Mouse (Mus musculus): ENCODE measurements around the gene Vsig1.

Vsig1 gene

DNA sequence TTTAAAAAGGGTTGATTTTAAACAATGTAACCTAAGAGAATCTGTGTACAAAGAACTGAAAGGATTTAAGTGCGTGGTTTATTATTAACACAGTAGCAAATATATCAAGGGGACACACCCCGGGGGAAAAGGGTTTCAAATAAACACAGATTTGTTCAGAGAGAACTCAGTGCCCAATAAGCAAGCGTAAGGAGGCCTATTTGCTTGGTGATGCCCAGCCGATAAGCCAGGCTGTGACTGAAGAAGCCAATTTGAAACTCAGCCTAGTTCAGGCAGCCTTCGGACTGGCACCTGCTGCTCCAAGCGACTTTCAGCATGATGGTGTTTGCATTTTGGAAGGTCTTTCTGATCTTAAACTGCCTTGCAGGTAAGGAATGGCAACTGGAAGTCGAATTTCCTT lies at the start of gene Vsig1:
TSS of gene Vsig1 (plus strand) at position 249 of the 400 bp plus-strand sequence.
- in situ Hi-C loops (cut with MboI, MseI), result no loop called here

DNA sequence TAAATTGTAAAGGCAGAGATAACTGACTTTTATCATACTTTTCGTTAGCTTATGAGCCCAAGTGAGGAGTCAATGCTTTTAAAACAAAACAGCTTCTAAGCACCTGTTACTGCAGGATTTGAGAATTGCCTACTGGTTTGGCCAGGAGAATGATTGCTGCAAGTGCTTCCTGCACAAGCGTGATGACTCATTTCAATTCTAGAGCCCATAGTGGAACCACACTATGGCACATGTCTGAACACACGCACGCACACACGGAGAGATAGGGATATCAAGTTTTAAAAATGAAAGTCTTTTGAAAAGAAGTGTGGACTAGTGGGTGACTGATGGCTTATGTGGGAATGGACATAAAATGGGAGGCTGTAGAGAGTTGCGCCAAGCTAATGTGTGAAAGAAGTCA lies 44.6 kb upstream of the Vsig1 start:
- in situ Hi-C loops (cut with MboI, MseI), result no loop called here

DNA sequence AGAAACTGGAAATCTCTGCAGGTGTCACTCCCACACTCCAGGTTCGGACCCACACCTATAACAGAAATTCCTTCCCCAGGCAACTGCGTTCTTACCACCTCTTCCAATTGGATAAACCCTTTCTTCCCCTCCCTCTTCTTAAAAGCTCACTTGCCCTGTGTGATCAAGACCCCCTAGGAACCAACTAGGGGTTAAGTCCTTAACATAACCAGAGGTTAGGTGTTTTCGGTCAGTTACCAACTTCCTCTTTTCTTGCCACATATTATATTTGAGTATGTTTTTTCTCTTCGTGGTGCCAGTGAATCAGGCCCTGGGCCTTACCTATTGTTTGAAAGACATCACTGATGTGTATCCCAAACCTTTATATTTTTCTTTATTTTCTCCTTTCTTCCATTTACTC lies 44.0 kb upstream of the Vsig1 start:
- in situ Hi-C loops (cut with MboI, MseI), result no loop called here

DNA sequence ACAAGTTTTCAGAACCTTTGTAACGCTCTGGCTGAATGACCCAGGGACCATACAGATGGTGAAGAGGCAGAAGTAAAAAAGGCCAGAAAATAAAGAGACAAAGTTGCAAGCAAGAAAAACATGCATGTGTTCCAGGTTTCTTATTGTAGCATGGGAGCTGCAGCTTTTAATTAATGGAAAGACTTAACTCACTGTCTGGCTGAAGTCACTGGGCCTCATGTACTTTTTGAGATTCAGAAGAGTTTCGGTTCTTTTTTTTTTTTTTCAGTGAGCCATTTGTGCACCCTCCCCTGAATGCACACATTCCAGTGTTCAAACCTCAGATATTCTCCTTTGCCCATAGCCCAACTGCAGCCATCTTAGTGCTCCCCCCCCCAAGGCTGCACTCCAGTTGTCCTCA lies 20.2 kb upstream of the Vsig1 start:
- in situ Hi-C loops (cut with MboI, MseI), result no loop called here

DNA sequence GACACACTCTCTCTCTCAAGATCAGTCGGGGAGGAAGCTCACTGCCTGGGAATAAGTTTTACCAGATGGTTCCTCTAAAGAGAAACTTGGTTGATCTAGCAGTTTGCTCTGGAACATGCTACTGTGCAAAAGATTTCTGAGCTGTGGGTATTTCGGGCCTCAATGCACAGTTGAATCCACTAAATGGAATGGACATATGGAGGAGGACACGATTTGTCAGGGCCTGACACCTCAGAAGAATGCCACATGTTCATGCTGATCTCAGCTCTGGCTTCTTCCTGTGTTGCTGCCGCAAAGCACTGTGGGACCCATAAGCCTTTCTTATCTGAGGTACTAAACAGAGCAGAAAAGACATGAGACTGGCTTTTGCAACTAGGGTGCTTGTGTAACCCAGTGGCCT lies 15.6 kb upstream of the Vsig1 start:
- in situ Hi-C loops (cut with MboI, MseI), result no loop called here

DNA sequence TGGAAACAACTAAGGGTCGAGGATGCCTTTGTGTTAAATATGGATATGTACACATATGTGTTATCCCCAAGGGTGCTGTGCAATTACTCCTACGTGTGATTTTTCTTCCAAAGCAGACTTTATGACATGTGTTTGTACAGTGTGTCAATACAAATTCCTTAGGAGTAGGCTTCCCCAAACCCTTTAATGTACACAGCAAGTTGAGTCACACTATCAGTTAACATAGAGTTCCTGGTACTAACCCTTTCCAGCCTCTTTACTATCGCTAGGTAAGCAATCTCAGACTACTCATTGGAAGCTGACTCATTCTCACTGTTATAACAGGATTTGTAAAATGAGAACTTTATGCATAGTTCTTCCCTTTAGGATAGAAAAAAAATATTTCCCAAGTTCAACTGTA lies 3.9 kb upstream of the Vsig1 start:
- in situ Hi-C loops (cut with MboI, MseI), result no loop called here

DNA sequence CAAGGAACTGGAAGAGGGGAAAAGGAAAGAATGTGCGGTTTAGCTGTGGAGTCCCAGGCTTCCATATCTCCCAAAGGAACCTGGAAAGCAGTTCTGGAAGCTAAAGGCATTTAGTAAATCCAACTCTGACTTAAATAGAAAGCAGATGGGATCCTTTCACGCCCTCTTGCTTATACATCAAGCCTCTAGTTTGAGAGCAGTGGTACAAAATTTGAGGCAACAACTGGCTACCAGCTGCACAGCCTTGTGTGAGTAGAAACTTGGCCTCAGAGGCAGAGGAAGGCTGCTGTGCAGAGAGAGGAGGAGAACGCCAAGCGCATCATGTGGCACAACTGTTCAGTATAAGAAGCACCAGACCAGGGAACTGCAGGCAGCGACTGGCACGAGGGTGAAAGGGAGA lies 13.9 kb downstream of the Vsig1 start:
- in situ Hi-C loops (cut with MboI, MseI), result no loop called here

DNA sequence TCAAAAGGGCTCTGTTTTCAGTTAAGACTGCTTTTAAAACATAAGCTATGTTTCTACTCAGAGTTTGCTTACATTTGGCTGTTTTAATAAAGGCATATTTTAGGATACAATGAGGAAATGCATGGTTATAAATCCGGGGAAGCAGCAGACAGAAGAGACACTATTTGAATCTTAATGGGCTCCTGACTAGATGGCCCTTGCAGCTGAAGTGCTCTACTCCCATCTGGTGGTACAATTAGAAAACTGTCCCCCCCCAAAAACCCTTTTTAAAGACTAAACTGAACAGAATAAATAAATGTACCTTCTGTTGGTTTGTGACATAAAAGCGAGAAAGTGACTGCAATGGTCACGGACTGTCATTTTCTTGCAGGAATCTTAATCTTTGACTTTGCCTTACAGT lies 24.7 kb downstream of the Vsig1 start:
- in situ Hi-C loops (cut with MboI, MseI), result no loop called here

DNA sequence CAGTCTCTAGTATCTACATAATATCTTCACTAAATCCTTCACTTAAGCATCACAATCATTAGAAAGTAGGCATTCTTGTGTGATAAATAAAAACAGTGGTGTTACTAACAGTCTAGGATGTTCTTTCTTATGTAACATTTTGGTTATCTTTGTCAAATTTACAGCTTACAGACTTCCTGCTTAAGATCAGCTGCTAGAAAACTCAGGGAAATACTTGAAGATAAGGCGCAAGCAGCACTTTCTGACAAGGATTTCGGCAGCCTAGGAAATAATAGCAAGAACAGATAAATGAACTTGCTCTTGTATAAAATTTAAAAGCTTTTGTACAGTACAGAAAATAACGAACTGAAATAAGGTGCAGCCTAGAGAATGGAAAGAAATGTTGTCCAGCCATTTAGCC lies 25.9 kb downstream of the Vsig1 start:
- in situ Hi-C loops (cut with MboI, MseI), result no loop called here

DNA sequence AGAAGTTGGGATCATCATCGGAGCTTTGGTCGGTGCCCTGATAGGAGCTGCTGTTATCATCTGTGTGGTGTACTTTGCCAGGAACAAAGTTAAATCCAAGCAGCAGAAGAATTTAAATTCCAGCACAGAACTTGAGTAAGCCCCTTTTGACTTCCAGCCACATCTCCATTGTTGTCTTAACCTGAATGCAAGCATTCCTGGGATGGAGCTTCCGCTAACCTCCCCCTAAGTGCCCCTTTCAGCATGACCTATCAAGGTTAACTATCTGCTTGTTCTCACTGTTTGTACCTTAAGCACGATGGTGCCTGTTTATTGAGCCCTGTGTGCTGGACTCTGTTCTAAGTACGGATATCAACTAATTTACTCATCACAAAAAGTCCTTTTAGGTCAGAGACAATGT lies 28.9 kb downstream of the Vsig1 start:
- in situ Hi-C loops (cut with MboI, MseI), result no loop called here

DNA sequence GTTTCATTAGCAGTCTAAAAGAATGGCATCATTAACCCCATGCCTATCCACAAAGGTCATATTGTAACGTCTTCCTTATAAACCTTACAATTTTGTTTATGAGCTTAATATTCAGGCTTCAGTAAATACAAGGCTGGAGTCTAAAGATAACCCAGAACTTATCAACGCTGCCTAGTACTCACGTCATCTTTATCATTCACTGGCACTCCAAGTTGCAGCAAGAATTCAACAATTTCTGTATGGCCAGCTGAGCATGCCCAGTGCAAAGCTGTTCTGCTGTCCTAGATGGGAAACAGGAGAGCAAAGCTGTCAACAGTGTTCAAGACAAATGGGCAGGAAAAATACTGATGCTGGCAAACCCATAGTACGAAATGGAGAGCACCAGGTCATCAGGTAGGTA lies 46.2 kb downstream of the Vsig1 start:
- in situ Hi-C loops (cut with MboI, MseI), result no loop called here

DNA sequence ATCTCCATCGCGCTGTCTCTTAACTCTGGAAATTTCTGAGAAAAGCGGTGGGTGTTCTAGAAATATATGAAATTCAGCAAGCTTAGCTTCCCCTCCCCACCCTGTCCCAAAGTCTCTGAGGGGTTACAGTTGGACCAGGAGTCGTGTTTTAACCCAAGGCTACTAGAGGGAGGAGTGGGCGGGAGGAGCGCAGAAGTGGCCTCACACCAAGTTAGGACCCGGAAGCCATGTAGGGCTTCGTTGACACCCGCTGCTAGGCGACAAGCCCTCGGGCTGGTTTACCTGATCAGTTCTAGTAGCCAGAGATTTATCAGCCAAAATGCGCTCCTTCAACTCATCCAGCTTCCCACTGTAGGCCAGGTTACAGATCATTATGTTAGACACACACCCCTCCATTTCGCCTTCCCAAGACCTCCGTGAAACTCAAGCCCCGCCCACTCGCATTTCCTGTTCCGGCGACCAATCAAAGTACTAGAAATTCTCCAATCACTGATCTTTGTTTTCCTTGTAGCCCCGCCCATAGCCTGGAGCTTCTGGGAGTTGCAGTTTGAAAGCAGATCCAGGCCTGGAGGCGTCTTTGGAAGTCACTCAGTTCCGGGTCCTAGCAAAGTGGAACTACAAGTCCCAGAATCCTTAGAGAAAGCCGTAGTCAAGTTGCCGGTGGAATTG lies 49.0 kb downstream of the Vsig1 start, which contains the start of the genes Psmd10 and Atg4a:
TSS of gene Psmd10 (minus strand) at position 457 of the 669 bp plus-strand sequence.
TSS of gene Atg4a (plus strand) at position 636 of the 669 bp plus-strand sequence.
- in situ Hi-C loops (cut with MboI, MseI), result no loop called here

DNA sequence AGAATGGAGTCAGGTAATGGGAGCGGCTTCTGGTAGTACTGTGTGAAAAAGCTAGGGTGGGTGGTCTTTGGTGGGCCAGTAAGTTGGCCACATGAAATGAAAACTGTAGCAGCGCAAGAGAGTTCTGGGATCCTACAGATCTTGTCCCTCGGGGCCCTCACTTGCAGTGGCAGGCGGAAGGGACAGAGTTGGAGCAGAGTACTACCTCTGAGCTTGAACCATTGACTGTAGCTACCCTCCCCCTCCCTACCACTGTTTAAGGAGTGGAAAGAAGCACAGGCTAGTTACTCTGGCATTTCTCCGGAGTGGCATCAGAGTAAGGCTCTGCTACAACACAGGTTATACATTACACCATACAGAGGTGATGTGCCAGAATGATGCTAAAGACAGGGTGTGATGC lies 49.6 kb downstream of the Vsig1 start:
- in situ Hi-C loops (cut with MboI, MseI), result no loop called here

DNA sequence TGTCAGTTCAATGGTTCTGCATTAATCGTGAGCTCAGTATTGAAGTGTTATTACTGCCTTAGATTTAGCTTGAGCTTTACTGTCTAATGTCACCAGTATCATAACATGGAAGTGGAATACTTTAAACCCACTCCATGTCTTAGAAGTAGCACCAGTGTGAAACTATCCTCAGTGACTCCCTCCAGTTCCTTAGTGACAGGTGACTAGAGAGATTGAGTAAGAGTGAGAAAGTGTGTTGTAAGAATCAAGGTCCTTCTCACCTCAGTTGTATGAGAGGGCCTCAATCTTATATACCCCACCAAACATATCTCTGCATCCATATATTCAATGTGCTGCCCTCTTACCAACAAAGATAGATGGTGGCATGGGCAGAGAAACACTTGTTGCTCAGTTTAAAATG lies 71.5 kb downstream of the Vsig1 start:
- in situ Hi-C loops (cut with MboI, MseI), result loop anchor here (25.0 kb wide), 1 partner anchor 1108 kb away; no protein-coding TSS in a partner anchor

DNA sequence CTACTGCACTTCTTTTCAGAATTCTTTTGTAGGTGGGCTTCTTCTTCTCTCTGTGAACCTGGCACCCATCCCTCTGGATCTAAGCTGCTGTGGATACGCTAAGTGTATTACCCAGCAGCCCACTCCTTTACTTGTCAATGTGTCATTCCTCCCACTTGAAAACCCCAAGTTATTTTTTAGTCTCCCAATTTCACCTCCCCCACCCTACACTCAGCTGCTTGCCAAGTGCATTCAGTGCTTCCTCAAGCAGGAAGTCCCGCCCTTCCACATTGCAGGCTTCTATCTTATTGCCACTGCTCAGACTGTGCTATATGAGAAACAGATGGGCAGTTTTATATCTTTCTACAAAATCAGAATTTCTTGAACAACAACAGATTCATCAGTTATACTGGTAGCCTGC lies 72.1 kb downstream of the Vsig1 start:
- in situ Hi-C loops (cut with MboI, MseI), result loop anchor here (25.0 kb wide), 1 partner anchor 1108 kb away; no protein-coding TSS in a partner anchor

DNA sequence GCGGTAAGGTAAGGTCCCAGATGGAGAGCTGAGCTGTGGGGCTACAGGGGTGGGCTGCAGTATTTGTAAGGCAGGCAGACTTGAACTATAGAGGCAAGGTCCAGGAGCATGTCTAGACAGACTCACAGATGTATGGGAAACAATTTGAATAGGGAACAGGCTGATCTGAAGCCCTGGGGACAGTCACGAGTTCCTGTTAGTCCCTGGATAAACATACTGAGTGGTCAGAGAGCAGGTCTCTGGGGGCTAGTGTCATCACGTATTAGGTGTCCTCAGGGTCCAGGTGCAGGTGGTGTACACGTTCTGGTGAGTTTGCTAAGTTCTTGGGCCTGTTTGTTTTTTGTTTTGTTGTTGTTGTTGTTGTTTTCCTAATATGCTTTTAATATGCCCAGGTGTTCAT lies 72.8 kb downstream of the Vsig1 start:
- in situ Hi-C loops (cut with MboI, MseI), result loop anchor here (25.0 kb wide), 1 partner anchor 1107 kb away; no protein-coding TSS in a partner anchor

DNA sequence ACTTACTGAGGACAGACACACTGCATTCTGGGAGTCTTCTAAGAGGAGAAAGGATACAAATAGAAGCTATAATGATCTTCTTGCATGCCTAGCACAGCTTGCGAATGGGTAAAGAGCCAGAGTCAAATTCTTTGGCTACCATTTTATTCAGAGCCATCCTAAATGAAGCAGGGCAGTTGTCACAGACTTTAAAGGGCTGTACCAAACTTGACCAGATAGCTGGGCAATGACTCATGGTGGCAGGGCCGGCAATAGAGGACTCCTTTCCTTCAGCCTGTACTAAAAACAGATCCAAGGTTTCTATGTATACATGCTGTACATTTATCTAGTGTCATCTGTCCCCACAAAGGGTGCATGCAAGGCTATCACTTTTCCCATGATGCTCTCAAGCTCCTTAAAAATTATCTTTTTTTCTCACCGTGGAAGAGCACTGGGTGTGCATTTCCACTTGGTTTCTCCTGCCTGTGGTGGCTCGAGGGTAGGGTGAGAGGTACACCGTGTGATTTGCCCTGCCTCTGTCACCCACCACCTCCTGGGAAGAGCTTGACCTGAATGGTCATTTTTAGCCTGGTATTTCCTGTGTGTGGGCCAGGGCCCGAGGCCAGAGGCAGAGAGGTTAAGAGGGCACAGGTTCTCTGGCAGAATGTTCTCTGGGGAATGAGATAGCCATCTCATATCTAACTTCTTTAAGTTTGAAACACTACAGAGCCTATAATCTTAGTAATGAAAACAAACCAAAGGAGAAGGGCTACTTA lies 76.0 kb downstream of the Vsig1 start:
- in situ Hi-C loops (cut with MboI, MseI), result loop anchor here (25.0 kb wide), 1 partner anchor 1104 kb away; no protein-coding TSS in a partner anchor

DNA sequence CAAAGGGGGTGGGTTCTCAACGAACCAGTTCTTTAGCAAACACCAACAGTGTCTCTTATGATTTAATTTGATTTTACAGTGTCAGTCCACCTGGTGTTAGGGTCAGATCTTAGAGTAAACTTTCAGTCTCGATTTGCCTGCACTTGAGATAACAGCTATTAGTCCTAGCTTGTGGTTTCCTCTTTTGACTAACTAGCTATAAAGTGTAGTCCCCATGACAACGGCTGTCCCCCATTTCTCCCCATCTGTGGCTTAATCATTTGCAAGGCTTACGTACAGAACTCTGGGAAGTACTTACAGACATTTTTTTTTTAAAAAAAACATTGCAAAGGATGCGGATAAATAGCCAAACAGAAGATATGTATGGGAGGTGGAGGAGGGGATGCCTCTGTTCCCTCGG lies 77.4 kb downstream of the Vsig1 start:
- in situ Hi-C loops (cut with MboI, MseI), result loop anchor here (25.0 kb wide), 1 partner anchor 1103 kb away; no protein-coding TSS in a partner anchor

DNA sequence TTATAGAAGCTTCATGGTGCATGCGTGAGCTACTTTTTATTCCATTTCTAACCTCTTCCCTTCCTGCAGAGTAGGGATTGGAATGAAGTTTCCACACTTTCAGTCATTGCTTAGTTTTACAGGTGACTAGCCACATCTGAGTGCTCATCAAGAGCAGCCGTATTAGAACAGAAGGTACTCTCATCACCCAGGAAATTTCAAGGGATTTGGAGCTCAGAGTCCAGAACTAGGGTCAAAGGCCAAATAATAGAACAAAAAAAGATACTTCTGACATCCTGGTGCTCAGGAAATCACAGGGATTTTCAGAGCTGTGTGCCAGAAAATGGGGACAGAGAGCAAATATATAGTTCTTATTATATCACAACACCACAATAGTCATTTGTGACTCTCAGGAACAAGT lies 77.8 kb downstream of the Vsig1 start:
- in situ Hi-C loops (cut with MboI, MseI), result loop anchor here (25.0 kb wide), 1 partner anchor 1102 kb away; no protein-coding TSS in a partner anchor
